Mouse (Mus musculus) G1E (cell line): Measurements from ENCODE around the gene Olfr1107.

Source experiments
- CTCF ChIP-seq: IDR thresholded peaks from 2 replicates; pipeline ENCODE4 v1.5.1; 2012; ENCODE audit warnings: low read depth, low read length, inconsistent platforms, mixed read lengths
- GATA1 ChIP-seq: IDR thresholded peaks from 2 replicates; pipeline ENCODE4 v1.6.1; 2012; ENCODE audit warnings: borderline replicate concordance, low read length, inconsistent platforms, mixed read lengths
- GATA2 ChIP-seq: IDR thresholded peaks from 2 replicates; pipeline ENCODE4 v1.6.1; 2012; ENCODE audit warnings: low read depth, low read length, inconsistent platforms, borderline replicate concordance
- TAL1 ChIP-seq: conservative IDR thresholded peaks from 2 replicates; pipeline ENCODE4 v1.6.1; 2012; ENCODE audit warnings: low read depth, low read length, inconsistent platforms, mixed read lengths

DNA sequence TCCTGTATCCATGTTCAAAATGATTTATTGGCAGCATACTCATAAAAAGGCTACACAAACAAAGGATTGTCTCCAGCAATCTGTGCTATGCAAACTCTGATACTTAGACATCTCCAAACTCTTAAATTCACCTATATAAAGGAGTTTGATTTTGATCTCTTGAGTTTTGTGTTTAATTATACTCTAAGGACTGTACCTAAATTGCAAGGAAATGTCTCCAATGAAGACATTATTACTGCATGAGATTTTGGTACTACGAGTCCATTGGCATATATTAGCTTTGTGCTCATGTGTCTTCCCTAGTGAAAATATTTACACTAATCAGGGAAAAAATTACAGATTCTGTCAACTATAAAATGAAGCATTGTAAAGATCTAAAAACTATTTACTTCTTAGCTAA lies 48.6 kb downstream of the Olfr1107 start, which contains the start of gene Olfr1104:
- TF ChIP-seq TAL1 (no peak), CTCF (no peak), GATA1 (no peak), GATA2 (no peak)
